Mouse (Mus musculus) embryonic stem cell, embryonic (primary cell): ENCODE data around the gene U90926.

Experiments
- CTCF ChIA-PET, 4 experiments: fragments of 300-600 bp in 2 of 4; fragments of 350-600 bp in 2 of 4; sonication (Branson Sonifier 250); formaldehyde crosslinking; loops; one replicate each; lab custom pipeline; 2022; ENCODE audit warnings: inconsistent platforms in 2 of 4; lab: Charles Lee
- POLR2A ChIA-PET, 4 experiments: fragments of 300-600 bp in 2 of 4; fragments of 350-600 bp in 2 of 4; sonication (Branson Sonifier 250); formaldehyde crosslinking; loops; one replicate each; lab custom pipeline; 2022; ENCODE audit warnings: antibody characterized with exemption in 4 of 4, inconsistent platforms in 1 of 4; lab: Charles Lee

The U90926 gene

GRCm38 (mm10) chr5:92215308-92215707 lies at the start of gene U90926:
Gene U90926 (minus strand): TSS chr5:92215408.
- POLR2A ChIA-PET: interaction anchor here in 1 of 4 experiments (1.1 kb wide), 1 partner anchor 57 kb away, joined by 4 read pairs; no protein-coding TSS in a partner anchor
- CTCF ChIA-PET: no interaction called here

GRCm38 (mm10) chr5:92263761-92264359 lies 48.7 kb upstream of the U90926 start:
- ChIA-PET CTCF (interaction anchor here in 1 of 4 experiments (1.4 kb wide), 1 partner anchor 11 kb away, joined by 5 read pairs; no protein-coding TSS in a partner anchor), POLR2A (interaction anchor here in 2 of 4 experiments (1.3 to 2.4 kb wide), 2 partner anchors 14 to 36 kb away, joined by 5 to 10 read pairs; partner anchors contain the start of gene Naaa (in 1 of the 2))

GRCm38 (mm10) chr5:92262646-92263045 lies 47.4 kb upstream of the U90926 start:
- CTCF ChIA-PET: interaction anchor here in 1 of 4 experiments (1.3 kb wide), 1 partner anchor 135 kb away, joined by 3 read pairs; no protein-coding TSS in a partner anchor
- POLR2A ChIA-PET: no interaction called here

GRCm38 (mm10) chr5:92256218-92256617 lies 41.0 kb upstream of the U90926 start, which contains the start of gene Ppef2:
Gene Ppef2 (minus strand): TSS chr5:92256278.
- ChIA-PET POLR2A (interaction anchor here in 2 of 4 experiments (0.6 to 1.3 kb wide), 3 partner anchors 22 to 414 kb away, joined by 3 read pairs; partner anchors contain the start of gene Naaa (in 1 of the 2)), CTCF (interaction anchor here in 1 of 4 experiments (0.6 kb wide), 2 partner anchors 16 to 200 kb away, joined by 3 read pairs; no protein-coding TSS in a partner anchor)

DNA sequence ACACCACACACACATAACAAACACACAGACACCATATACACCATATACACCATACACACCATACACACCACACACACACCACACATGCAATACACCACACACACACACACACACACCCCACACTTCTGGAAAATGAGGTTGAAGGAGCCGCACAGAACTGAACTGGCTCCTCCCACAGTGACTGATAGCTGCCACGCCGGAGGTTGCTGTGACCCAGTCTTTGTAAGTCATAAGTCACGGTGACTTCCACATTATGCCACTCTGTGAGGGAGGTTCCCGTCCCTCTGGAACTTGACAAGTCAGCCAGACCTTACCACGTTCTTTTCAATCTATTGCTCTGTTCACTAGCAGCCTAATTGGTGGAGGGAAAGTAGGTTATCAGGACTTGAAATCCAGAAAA lies 39.3 kb upstream of the U90926 start:
- CTCF ChIA-PET: no interaction called here
- POLR2A ChIA-PET: no interaction called here

DNA sequence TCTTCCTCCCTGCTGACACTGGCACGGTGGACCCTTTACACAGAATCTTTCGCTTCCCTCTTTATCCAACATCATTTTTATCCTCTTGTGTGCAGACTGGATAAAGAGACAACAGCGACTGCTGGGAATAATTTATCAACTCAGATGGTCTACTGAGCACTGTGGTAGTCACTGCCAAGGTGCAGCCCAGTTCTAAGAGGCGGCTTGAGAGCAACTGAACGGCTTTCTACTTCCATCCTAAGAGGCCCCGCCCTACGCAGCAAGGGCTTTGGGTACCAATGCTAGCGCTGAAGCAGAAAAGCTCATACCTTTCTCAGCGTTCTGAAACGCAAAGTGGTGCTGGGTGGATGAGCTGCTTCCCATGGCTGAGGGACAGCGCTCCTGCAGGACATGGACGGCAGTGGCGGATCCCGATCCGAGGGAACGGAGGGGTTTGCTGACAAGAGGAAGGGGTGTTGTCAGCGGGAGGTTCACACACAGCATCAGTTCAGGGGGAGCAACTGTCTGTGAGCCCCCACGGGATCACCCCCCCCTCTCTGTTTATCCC lies 37.7 kb upstream of the U90926 start:
- CTCF ChIA-PET: interaction anchor here in 3 of 4 experiments (0.6 to 1.5 kb wide), 7 partner anchors 11 to 586 kb away, joined by 3 to 6 read pairs (median 4); partner anchors contain the start of gene Naaa (in 1 of the 3)

DNA sequence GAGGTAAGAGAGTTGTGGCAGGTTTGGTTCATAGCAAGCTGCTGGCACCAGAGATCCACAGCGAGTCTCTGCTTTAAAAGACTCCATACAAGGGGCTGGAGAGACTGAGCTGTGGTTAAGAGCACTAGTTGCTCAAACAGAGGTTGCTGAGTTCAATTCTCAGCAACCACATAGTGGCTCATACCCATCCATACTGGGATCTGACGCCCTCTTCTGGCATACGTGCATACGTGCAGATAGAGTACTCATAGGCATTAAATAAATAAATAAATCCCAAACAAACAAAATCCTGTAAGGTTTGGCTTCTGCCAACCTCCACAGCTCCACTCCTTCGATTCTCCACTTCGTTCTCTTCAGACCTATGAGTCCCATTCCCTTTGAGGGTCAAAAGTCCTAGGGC lies 36.8 kb upstream of the U90926 start:
- ChIA-PET CTCF (interaction anchor here (0.5 to 1.5 kb wide), 6 partner anchors 9 to 735 kb away, joined by 3 to 6 read pairs (median 4); partner anchors contain the start of genes Naaa (in 1 of the 4) and Parm1 (in 1 of the 4)), POLR2A (interaction anchor here in 2 of 4 experiments (0.7 to 4.0 kb wide), 2 partner anchors 11 to 318 kb away, joined by 3 to 13 read pairs; no protein-coding TSS in a partner anchor)

More for the DNA sequence above, 37.7 kb upstream of the U90926 start:
- POLR2A ChIA-PET: interaction anchor here in 2 of 4 experiments (0.7 to 1.4 kb wide), 2 partner anchors 23 to 25 kb away, joined by 3 read pairs; partner anchors contain the start of gene Naaa (in 1 of the 2)

GRCm38 (mm10) chr5:92248614-92249013 lies 33.4 kb upstream of the U90926 start:
- ChIA-PET POLR2A (interaction anchor here in 3 of 4 experiments (0.7 to 4.0 kb wide), 14 partner anchors 8 to 173 kb away, joined by 3 to 18 read pairs (median 4); partner anchors contain the start of genes Naaa (in 2 of the 3) and Sdad1 (in 1 of the 3)), CTCF (interaction anchor here in 3 of 4 experiments (0.6 to 2.0 kb wide), 7 partner anchors 9 to 747 kb away, joined by 3 to 14 read pairs (median 3); no protein-coding TSS in a partner anchor)

- POLR2A ChIA-PET: no interaction called here
Measured at GRCm38 (mm10) chr5:92245483-92245882, 30.3 kb upstream of the U90926 start.

DNA sequence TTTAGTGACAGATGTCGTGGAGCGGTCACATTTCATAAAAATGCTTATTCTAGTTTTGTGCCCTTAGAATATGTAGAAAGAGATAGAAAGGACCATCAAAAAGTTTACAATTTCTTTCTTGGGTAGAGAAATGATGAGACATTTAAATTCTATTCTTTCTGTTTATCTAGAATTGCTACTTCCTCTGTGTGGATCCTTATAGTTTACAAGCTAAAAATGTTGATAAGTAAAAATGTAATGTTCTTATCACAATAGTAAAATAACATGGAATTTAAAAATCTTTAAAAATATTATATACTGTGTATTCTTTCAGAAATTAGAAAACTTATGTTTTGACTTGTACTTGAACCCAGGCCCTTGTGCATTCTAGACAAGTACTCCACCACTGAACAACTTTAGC lies 29.7 kb upstream of the U90926 start:
- POLR2A ChIA-PET: no interaction called here
- CTCF ChIA-PET: no interaction called here

More at GRCm38 (mm10) chr5:92245483-92245882, 30.3 kb upstream of the U90926 start:
- CTCF ChIA-PET: no interaction called here

DNA sequence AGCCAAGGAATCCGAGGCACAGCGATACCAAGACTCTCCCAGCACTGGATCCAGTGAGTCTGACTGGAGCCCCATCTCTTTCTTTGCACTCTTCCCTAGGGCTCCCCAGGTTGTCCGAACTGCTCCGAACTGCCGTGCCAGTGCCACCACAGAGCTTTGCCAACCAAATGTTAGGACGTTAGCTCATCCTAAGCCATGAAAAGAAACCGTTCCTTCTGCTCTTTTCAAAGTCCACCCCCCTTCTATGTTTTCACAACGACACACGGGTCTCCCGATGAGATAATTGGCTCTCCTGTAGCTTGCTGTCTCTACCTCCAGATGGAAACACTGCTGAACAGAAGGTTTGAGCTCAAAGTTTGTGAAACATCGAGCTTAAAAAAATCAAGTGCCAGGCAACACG lies 25.6 kb upstream of the U90926 start:
- CTCF ChIA-PET: interaction anchor here (0.7 to 2.3 kb wide), 7 partner anchors 8 to 128 kb away, joined by 3 to 14 read pairs (median 4); no protein-coding TSS in a partner anchor

GRCm38 (mm10) chr5:92239333-92240232 lies 24.4 kb upstream of the U90926 start:
- POLR2A ChIA-PET: interaction anchor here in 3 of 4 experiments (0.5 to 3.5 kb wide), 16 partner anchors 9 to 1878 kb away, joined by 3 to 18 read pairs (median 4); partner anchors contain the start of genes G3bp2 (in 1 of the 3) and Naaa (in 1 of the 3)
- CTCF ChIA-PET: interaction anchor here (0.5 to 2.3 kb wide), 18 partner anchors 9 to 1599 kb away, joined by 3 to 14 read pairs (median 3); partner anchors contain the start of genes Parm1 (in 2 of the 4), Ppef2 (in 1 of the 4) and Rassf6 (in 1 of the 4)

More for the DNA sequence above, 25.6 kb upstream of the U90926 start:
- POLR2A ChIA-PET: interaction anchor here in 3 of 4 experiments (0.5 to 3.5 kb wide), 17 partner anchors 9 to 184 kb away, joined by 3 to 18 read pairs (median 4); partner anchors contain the start of genes G3bp2 (in 1 of the 3) and Naaa (in 1 of the 3)

- ChIA-PET CTCF (interaction anchor here in 2 of 4 experiments (0.6 to 1.1 kb wide), 2 partner anchors 14 to 738 kb away, joined by 3 to 4 read pairs; no protein-coding TSS in a partner anchor), POLR2A (interaction anchor here in 2 of 4 experiments (0.6 to 0.9 kb wide), 3 partner anchors 8 to 15 kb away, joined by 3 to 4 read pairs (median 4); no protein-coding TSS in a partner anchor)
Measured at GRCm38 (mm10) chr5:92234939-92235557, 19.8 kb upstream of the U90926 start.

DNA sequence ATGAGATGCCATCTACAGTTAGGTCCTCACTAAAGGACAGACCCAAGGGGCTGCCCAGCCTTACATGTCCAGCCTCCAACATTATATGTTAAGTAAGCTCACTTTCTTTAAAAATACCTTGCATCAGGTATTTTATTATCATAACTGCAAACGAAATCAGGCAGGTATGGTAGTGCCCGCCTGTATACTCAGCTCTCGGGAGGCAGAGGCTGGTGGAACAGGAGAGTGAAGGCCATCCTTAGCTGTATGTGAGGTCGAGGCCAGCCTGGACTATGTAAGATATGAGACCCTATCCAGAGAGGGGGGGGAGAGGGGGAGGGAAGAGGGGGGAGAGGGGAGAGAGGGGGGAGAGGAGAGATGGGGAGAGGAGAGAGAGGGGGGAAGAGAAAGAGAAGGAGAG lies 18.2 kb upstream of the U90926 start:
- ChIA-PET POLR2A (interaction anchor here in 3 of 4 experiments (0.6 to 1.3 kb wide), 3 partner anchors 14 to 150 kb away, joined by 3 to 6 read pairs (median 3); partner anchors contain the start of gene G3bp2 (in 1 of the 3)), CTCF (no interaction called here)

DNA sequence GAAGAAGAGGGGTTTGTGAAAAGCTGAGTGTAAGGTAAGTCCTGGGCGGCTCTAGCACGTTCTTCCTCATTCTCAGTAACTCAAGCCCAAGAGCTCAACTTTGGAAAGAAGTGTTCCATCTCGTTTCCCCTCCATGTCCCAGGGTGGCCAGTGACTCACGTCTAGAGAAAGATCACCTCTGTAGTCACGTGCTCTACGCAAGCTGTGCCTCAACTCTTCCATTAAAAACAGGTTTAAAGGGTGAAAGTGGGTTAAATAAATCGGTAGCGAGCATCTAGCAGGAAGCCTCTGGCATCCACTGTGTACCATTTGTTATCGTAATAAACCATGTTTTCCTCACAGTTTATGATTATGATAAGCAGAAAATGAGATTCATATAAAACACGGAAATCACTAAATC lies 16.6 kb upstream of the U90926 start:
- ChIA-PET POLR2A (interaction anchor here in 3 of 4 experiments (0.7 to 2.6 kb wide), 5 partner anchors 12 to 78 kb away, joined by 3 to 15 read pairs (median 3); partner anchors contain the start of gene Sdad1 (in 1 of the 3)), CTCF (interaction anchor here in 1 of 4 experiments (0.6 kb wide), 2 partner anchors 132 to 177 kb away, joined by 5 to 10 read pairs; no protein-coding TSS in a partner anchor)

DNA sequence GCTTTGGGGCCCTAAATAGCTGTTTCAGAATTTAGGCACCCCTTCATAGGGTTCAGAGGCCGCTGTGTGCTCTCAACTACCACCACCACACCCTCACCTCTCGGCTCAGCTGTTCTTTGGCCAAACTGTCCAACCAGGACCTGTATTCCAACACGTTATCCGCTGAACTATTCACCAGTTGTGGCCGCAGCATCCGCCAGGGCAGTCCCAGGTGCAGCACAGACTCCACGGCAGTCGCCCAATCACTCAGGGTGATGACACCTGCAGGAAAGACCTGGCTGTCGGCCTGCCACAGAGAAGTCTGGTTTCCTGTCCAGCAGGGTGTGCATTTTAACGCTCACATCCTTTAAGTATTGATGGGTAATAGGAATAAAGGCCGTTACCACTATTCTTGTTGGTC lies 15.1 kb upstream of the U90926 start:
- ChIA-PET POLR2A (interaction anchor here in 1 of 4 experiments (0.6 to 2.6 kb wide), 4 partner anchors 10 to 101 kb away, joined by 3 to 15 read pairs (median 4); partner anchors contain the start of gene Sdad1), CTCF (no interaction called here)
